Mouse (Mus musculus) forebrain, embryonic 11.5 days (tissue): ENCODE results near the gene Spaca9. TPM values are rescaled to one million over a fixed set of nuclear protein-coding genes. Genes with fewer than 3 reads are reported as not detected.

Experiments
- ATAC-seq: fragments of 200-750 bp; cut with Nextera tagmentation; replicated peaks from 2 replicates; pipeline ENCODE4 v1.8.0; 2017; ENCODE audit warnings: moderate TSS enrichment; ENCODE audit not compliant: low FRiP score
- DNase-seq: peaks from one replicate; pipeline ENCODE4 v3.0.0-alpha.2; 2017; ENCODE audit warnings: low spot score
- H3K27ac ChIP-seq: fragments of 300-500 bp; sonication (generic); 2 replicates; pipeline ENCODE4 v1.5.1; 2014; ENCODE audit warnings: low read depth, low read length
- H3K27me3 ChIP-seq: fragments of 300-500 bp; sonication (generic); 2 replicates; pipeline ENCODE4 v1.6.1; 2014; ENCODE audit warnings: mild to moderate bottlenecking, low read length, mixed read lengths; ENCODE audit not compliant: control insufficient read depth, insufficient read depth
- H3K36me3 ChIP-seq: fragments of 300-500 bp; sonication (generic); 2 replicates; pipeline ENCODE4 v1.6.1; 2014; ENCODE audit warnings: mild to moderate bottlenecking, low read length, moderate library complexity, mixed read lengths; ENCODE audit not compliant: control insufficient read depth, insufficient read depth
- H3K4me1 ChIP-seq: fragments of 300-500 bp; sonication (generic); replicated peaks from 2 replicates; pipeline ENCODE4 v1.6.1; 2014; ENCODE audit warnings: low read length, mixed read lengths; ENCODE audit not compliant: control insufficient read depth, insufficient read depth
- H3K4me2 ChIP-seq: fragments of 300-500 bp; sonication (generic); 2 replicates; pipeline ENCODE4 v1.6.1; 2014; ENCODE audit warnings: low read depth, mild to moderate bottlenecking, low read length, moderate library complexity, mixed read lengths; ENCODE audit not compliant: severe bottlenecking
- H3K4me3 ChIP-seq: fragments of 300-500 bp; sonication (generic); 2 replicates; pipeline ENCODE4 v1.5.1; 2014; ENCODE audit warnings: low read depth, low read length
- H3K9ac ChIP-seq: fragments of 300-500 bp; sonication (generic); 2 replicates; pipeline ENCODE4 v1.6.1; 2014; ENCODE audit warnings: low read length
- H3K9me3 ChIP-seq: fragments of 300-500 bp; sonication (generic); 2 replicates; pipeline ENCODE4 v1.6.1; 2016; ENCODE audit warnings: low read length, mixed read lengths; ENCODE audit not compliant: control insufficient read depth
- WGBS: fragments of 180-500 bp; shearing (Covaris S2); extraction: QIAGEN DNeasy Blood & Tissue Kit; methylation state at CpG from one replicate; pipeline ENCODE4 v1.1.7; 2014; 5-methylcytosine and 5-hydroxymethylcytosine counted together
- polyA plus RNA-seq: library from polyadenylated mRNA; unstranded; fragments of >200 nt; fragmentation: Nextera tagmentation; extraction: Ambion mirVana; gene quantifications from 2 replicates; pipeline ENCODE4 v1.2.1, GENCODE M21; 2014

Spaca9 gene
- polyA plus RNA-seq, 1 experiment from 2014 or later, result 2.1 TPM

- Histone ChIP-seq H3K4me3 (no peak overlapping the region), H3K9ac (no peak overlapping the region), H3K27me3 (no peaks in the 10 kb centered on the region), H3K36me3 (no peaks in the 10 kb centered on the region; the same call in 1 of the 2 replicates), H3K9me3 (no peaks in the 10 kb centered on the region), H3K27ac (no peak overlapping the region), H3K4me2 (no peak overlapping the region), H3K4me1 (no peaks in the 10 kb centered on the region)
- no peak for DNase-seq
- no peak for ATAC-seq
- 88% methylated on average over 7 of the region's 7 CpGs for WGBS
These were observed 13.6 kb downstream of the Spaca9 start for GRCm38 (mm10) chr2:28685895-28686294.

GRCm38 (mm10) chr2:28681718-28682117 lies 17.8 kb downstream of the Spaca9 start:
- H3K27me3 ChIP-seq, result no peaks in the 10 kb centered on the region
- H3K9me3 ChIP-seq, result no peaks in the 10 kb centered on the region
- ATAC-seq (no peak), DNase-seq (no peak)
- no peak overlapping the region for H3K4me3 ChIP-seq
- H3K4me1 ChIP-seq, result no peaks in the 10 kb centered on the region
- H3K9ac ChIP-seq, result no peak overlapping the region
- H3K36me3 ChIP-seq, result peaks cover 6% of the 10 kb centered on the region; the same call in 1 of the 2 replicates
- 92% methylated on average over 4 of the region's 4 CpGs for WGBS
- no peak overlapping the region for H3K4me2 ChIP-seq
- no peak overlapping the region for H3K27ac ChIP-seq

DNA sequence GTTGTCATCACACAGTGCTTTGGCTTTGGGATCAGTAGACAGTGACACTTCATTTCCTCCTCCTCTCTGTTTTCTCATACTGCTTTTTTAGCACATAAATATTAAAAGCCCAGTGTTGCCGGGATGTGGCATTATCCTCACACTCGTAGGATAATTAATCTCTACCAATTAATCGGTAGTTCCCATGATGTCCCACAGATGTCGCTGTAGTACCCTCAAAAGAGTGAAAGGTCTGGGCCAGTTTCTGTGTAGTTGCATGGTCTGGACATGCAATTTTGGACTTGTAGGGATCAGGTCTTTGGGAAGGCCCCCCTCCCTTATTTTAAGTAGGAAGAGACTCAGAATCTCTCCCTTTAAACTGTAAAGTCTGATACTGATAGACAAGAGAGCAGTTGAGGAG lies 18.8 kb downstream of the Spaca9 start:
- no peak for ATAC-seq
- Histone ChIP-seq H3K9ac (no peak overlapping the region), H3K36me3 (peaks cover 11% of the 10 kb centered on the region; the same call in 1 of the 2 replicates), H3K4me1 (no peaks in the 10 kb centered on the region), H3K27me3 (no peaks in the 10 kb centered on the region), H3K27ac (no peak overlapping the region), H3K9me3 (no peaks in the 10 kb centered on the region), H3K4me2 (no peak overlapping the region), H3K4me3 (no peak overlapping the region)
- DNase-seq, result no peak
- WGBS, result 32% methylated on average over 4 of the region's 4 CpGs

GRCm38 (mm10) chr2:28676005-28676404 lies 23.5 kb downstream of the Spaca9 start:
- no peaks in the 10 kb centered on the region for H3K4me1 ChIP-seq
- no peaks in the 10 kb centered on the region for H3K27me3 ChIP-seq
- WGBS, result 94% methylated on average over 8 of the region's 8 CpGs
- no peak overlapping the region for H3K4me2 ChIP-seq
- H3K9ac ChIP-seq, result no peak overlapping the region
- H3K9me3 ChIP-seq, result no peaks in the 10 kb centered on the region
- ATAC-seq (no peak), DNase-seq (no peak)
- H3K4me3 ChIP-seq, result no peak overlapping the region
- H3K27ac ChIP-seq, result no peak overlapping the region
- peaks cover 18% of the 10 kb centered on the region for H3K36me3 ChIP-seq

- ATAC-seq, result no peak
- no peak overlapping the region for H3K27ac ChIP-seq
These were observed 28.1 kb downstream of the Spaca9 start for GRCm38 (mm10) chr2:28671438-28671837.

GRCm38 (mm10) chr2:28665818-28666217 lies 33.7 kb downstream of the Spaca9 start:
- 95% methylated on average over 3 of the region's 3 CpGs for WGBS
- Histone ChIP-seq H3K36me3 (peaks cover 2% of the 10 kb centered on the region; the same call in 1 of the 2 replicates), H3K4me1 (no peaks in the 10 kb centered on the region), H3K27ac (no peak overlapping the region), H3K4me3 (no peak overlapping the region), H3K9me3 (no peaks in the 10 kb centered on the region), H3K4me2 (no peak overlapping the region), H3K9ac (no peak overlapping the region), H3K27me3 (no peaks in the 10 kb centered on the region)
- ATAC-seq (no peak), DNase-seq (no peak)

More at GRCm38 (mm10) chr2:28671438-28671837, 28.1 kb downstream of the Spaca9 start:
- Histone ChIP-seq H3K4me2 (no peak overlapping the region), H3K4me1 (no peaks in the 10 kb centered on the region), H3K9me3 (no peaks in the 10 kb centered on the region), H3K4me3 (no peak overlapping the region), H3K36me3 (peaks cover 11% of the 10 kb centered on the region), H3K9ac (no peak overlapping the region), H3K27me3 (no peaks in the 10 kb centered on the region)
- 85% methylated on average over 2 of the region's 2 CpGs for whole genome bisulfite sequencing
- no peak for DNase-seq

DNA sequence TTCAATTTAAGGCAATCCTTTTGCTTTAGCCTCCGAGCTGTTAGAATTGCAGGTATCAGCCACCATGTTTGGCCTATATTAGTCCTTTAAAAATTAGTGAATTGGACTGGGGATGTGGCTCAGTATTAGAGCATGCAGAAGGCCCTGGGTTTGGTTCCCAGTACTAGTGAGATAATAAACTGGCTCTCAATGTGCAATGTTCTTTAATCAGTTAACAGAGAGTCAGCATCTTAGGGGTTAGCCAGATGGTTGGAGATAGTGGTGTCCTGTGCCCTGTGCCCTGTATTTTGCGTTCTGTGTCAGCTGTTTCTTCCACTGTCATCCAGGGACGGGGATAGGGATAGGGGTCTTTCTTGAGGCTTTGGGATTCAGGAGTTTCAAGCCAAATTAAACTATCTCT lies 36.6 kb downstream of the Spaca9 start:
- peaks cover 2% of the 10 kb centered on the region; the same call in 1 of the 2 replicates for H3K36me3 ChIP-seq
- H3K9ac ChIP-seq, result no peak overlapping the region

DNA sequence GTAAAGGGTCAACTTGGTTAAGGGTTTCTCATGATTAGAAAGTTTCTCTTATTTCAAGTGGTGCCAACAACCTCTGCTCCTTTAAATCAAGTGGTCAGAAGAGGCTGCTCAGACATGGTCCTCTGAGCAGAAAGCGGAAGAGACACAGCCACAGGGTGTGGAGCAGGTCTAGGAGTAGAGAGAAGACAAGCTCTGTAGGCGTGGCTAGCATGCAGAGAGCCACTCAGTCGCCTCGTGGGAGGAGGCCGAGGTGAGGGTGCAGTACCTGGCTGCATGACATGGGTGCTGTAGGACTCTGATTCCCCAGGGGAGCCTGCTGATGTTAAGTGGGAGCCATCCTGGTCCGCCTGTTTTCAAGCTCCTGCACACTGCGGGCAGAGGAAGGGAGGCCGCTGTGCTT lies 43.3 kb downstream of the Spaca9 start:
- 73% methylated on average over 8 of the region's 8 CpGs for WGBS
- Histone ChIP-seq H3K4me3 (no peak overlapping the region), H3K36me3 (peaks cover 2% of the 10 kb centered on the region; the same call in 1 of the 2 replicates), H3K9ac (no peak overlapping the region), H3K27me3 (no peaks in the 10 kb centered on the region), H3K9me3 (no peaks in the 10 kb centered on the region), H3K4me1 (no peaks in the 10 kb centered on the region), H3K4me2 (no peak overlapping the region), H3K27ac (no peak overlapping the region)
- ATAC-seq (no peak), DNase-seq (no peak)

More for the DNA sequence above, 36.6 kb downstream of the Spaca9 start:
- ATAC-seq, result no peak
- no peak overlapping the region for H3K4me2 ChIP-seq
- H3K4me3 ChIP-seq, result no peak overlapping the region
- no peak overlapping the region for H3K27ac ChIP-seq
- WGBS, result 91% methylated on average over 3 of the region's 3 CpGs
- H3K9me3 ChIP-seq, result no peaks in the 10 kb centered on the region
- H3K4me1 ChIP-seq, result no peaks in the 10 kb centered on the region
- DNase-seq, result no peak
- no peaks in the 10 kb centered on the region for H3K27me3 ChIP-seq

- WGBS, result 69% methylated on average over 2 of the region's 2 CpGs
- H3K4me1 ChIP-seq, result no peaks in the 10 kb centered on the region
- H3K4me3 ChIP-seq, result no peak overlapping the region
- no peak overlapping the region for H3K9ac ChIP-seq
- ATAC-seq (no peak), DNase-seq (peak; percentile 66)
- H3K36me3 ChIP-seq, result no peaks in the 10 kb centered on the region; the same call in 1 of the 2 replicates
- no peak overlapping the region for H3K4me2 ChIP-seq
- H3K9me3 ChIP-seq, result no peaks in the 10 kb centered on the region
- H3K27ac ChIP-seq, result no peak overlapping the region
- no peaks in the 10 kb centered on the region for H3K27me3 ChIP-seq
These were observed 45.2 kb downstream of the Spaca9 start for GRCm38 (mm10) chr2:28654295-28654694.
